13 mouse cellular contexts compared by ENCODE assay signal in genomic region chr4:148858194-148858593, GRCm38 (mm10). TPM values are rescaled to one million over a fixed set of nuclear protein-coding genes. Genes with fewer than 3 reads are reported as not detected.
DNase-seq lines count a peak whose midpoint lies in the region; ATAC-seq lines count a peak whose summit lies in the region.
"Had no signal": no experiment of that assay in that cellular context is flagged by ENCODE, and none has a peak within 500 bp of the region (broad histone marks: within the 10 kb centered on the region; RNA-seq: fewer than 3 reads in every experiment).

No protein-coding gene starts in this region.

- no peak overlapping the region for H3K9ac ChIP-seq in heart, embryonic 15.5 days
- no peak overlapping the region for H3K9ac ChIP-seq in heart, embryonic 11.5 days (ENCODE audit: low read depth, low read length)
- no peak overlapping the region for H3K9ac ChIP-seq in embryonic facial prominence, embryonic 14.5 days (ENCODE audit: low read depth, low read length)
- no peak overlapping the region for H3K9ac ChIP-seq in intestine, embryonic 16.5 days (ENCODE audit: low read depth, low read length)
- H3K9ac ChIP-seq in lung, embryonic 16.5 days (ENCODE audit: low read length): no peak overlapping the region
- H3K9ac ChIP-seq: limb, embryonic 12.5 days had no signal

- peak overlapping the region; percentile 75 for H3K27ac ChIP-seq in heart, embryonic 15.5 days
- no peak overlapping the region for H3K27ac ChIP-seq in heart, embryonic 11.5 days (ENCODE audit: low read depth, low read length)
- no peak overlapping the region for H3K27ac ChIP-seq in embryonic facial prominence, embryonic 14.5 days (replicated peaks; ENCODE audit: low read depth, low read length)
- H3K27ac ChIP-seq in intestine, embryonic 16.5 days (ENCODE audit: low read length): no peak overlapping the region
- H3K27ac ChIP-seq in lung, embryonic 16.5 days (ENCODE audit: low read length): no peak overlapping the region
- H3K27ac ChIP-seq: limb, embryonic 12.5 days; macrophage had no signal

- H3K4me3 ChIP-seq in heart, embryonic 15.5 days: no peak overlapping the region
- H3K4me3 ChIP-seq in heart, embryonic 11.5 days (ENCODE audit: low read depth, low read length): no peak overlapping the region
- H3K4me3 ChIP-seq in embryonic facial prominence, embryonic 14.5 days (ENCODE audit: low read depth, low read length): no peak overlapping the region
- no peak overlapping the region for H3K4me3 ChIP-seq in intestine, embryonic 16.5 days (ENCODE audit: low read length)
- H3K4me3 ChIP-seq in lung, embryonic 16.5 days (ENCODE audit: low read length): no peak overlapping the region
- H3K4me3 ChIP-seq: limb, embryonic 12.5 days had no signal

- peaks cover 71% of the 10 kb centered on the region for H3K4me1 ChIP-seq in heart, embryonic 15.5 days (replicated peaks)
- H3K4me1 ChIP-seq in heart, embryonic 11.5 days (ENCODE audit: control insufficient read depth, insufficient read depth, low read length): peaks cover 37% of the 10 kb centered on the region
- H3K4me1 ChIP-seq in embryonic facial prominence, embryonic 14.5 days (ENCODE audit: control insufficient read depth, insufficient read depth, low read length): peaks cover 13% of the 10 kb centered on the region; the same call in 1 of the 2 replicates
- H3K4me1 ChIP-seq in intestine, embryonic 16.5 days (ENCODE audit: control insufficient read depth, insufficient read depth, low read length): peaks cover 13% of the 10 kb centered on the region
- H3K4me1 ChIP-seq in lung, embryonic 16.5 days (replicated peaks; ENCODE audit: control insufficient read depth, insufficient read depth, low read length): peaks cover 20% of the 10 kb centered on the region

- no peaks in the 10 kb centered on the region for H3K9me3 ChIP-seq in heart, embryonic 15.5 days (replicated peaks)
- H3K9me3 ChIP-seq in heart, embryonic 11.5 days (replicated peaks; ENCODE audit: control insufficient read depth, low read length): no peaks in the 10 kb centered on the region
- H3K9me3 ChIP-seq in embryonic facial prominence, embryonic 14.5 days (ENCODE audit: control insufficient read depth, low read length): no peaks in the 10 kb centered on the region
- no peaks in the 10 kb centered on the region for H3K9me3 ChIP-seq in intestine, embryonic 16.5 days (ENCODE audit: control insufficient read depth, low read length)
- no peaks in the 10 kb centered on the region for H3K9me3 ChIP-seq in lung, embryonic 16.5 days (ENCODE audit: control insufficient read depth, low read length)
- H3K9me3 ChIP-seq: limb, embryonic 12.5 days had no signal

- H3K27me3 ChIP-seq in heart, embryonic 15.5 days: peaks cover 24% of the 10 kb centered on the region
- peaks cover 18% of the 10 kb centered on the region for H3K27me3 ChIP-seq in heart, embryonic 11.5 days (ENCODE audit: control insufficient read depth, insufficient read depth, low read length)
- H3K27me3 ChIP-seq in embryonic facial prominence, embryonic 14.5 days (replicated peaks; ENCODE audit: control insufficient read depth, insufficient read depth, low read length): peaks cover 76% of the 10 kb centered on the region
- peaks cover 11% of the 10 kb centered on the region for H3K27me3 ChIP-seq in intestine, embryonic 16.5 days (replicated peaks; ENCODE audit: control insufficient read depth, insufficient read depth, low read length)
- H3K27me3 ChIP-seq in lung, embryonic 16.5 days (ENCODE audit: control insufficient read depth, insufficient read depth, low read depth, low read length): peaks cover 19% of the 10 kb centered on the region

- no peak overlapping the region for H3K4me2 ChIP-seq in heart, embryonic 15.5 days
- no peak overlapping the region for H3K4me2 ChIP-seq in heart, embryonic 11.5 days
- H3K4me2 ChIP-seq in embryonic facial prominence, embryonic 14.5 days (ENCODE audit: low read depth, low read length): no peak overlapping the region
- no peak overlapping the region for H3K4me2 ChIP-seq in intestine, embryonic 16.5 days (ENCODE audit: low read depth, low read length)
- H3K4me2 ChIP-seq in lung, embryonic 16.5 days (ENCODE audit: low read depth, low read length): no peak overlapping the region
- H3K4me2 ChIP-seq: limb, embryonic 12.5 days had no signal

- ATAC-seq in heart, embryonic 15.5 days (replicated peaks; ENCODE audit: insufficient number of reproducible peaks, insufficient read depth, low FRiP score, low read depth): no peak
- no peak for ATAC-seq in heart, embryonic 11.5 days (replicated peaks; ENCODE audit: insufficient number of reproducible peaks, low FRiP score, low TSS enrichment)
- peak; percentile 14; the same call in 1 of the 2 replicates for ATAC-seq in embryonic facial prominence, embryonic 14.5 days (ENCODE audit: low read depth)
- ATAC-seq in intestine, embryonic 16.5 days: peak; percentile 77
- peak; percentile 66 for ATAC-seq in lung, embryonic 16.5 days (ENCODE audit: low read depth)
- ATAC-seq: hindbrain, embryonic 16.5 days had no signal

- peak; percentile 44 for DNase-seq in embryonic facial prominence, embryonic 14.5 days (ENCODE audit: low spot score)
- no peak for DNase-seq in testis, postnatal 10 days (ENCODE audit: low spot score)
- no peak for DNase-seq in gastrocnemius, adult 18-20 months (ENCODE audit: low spot score)
- DNase-seq: cerebellum, adult 11 months; right cerebral cortex, postnatal 4 days; thymus, postnatal 36 days had no signal

- 62% methylated on average over 7 of the region's 7 CpGs for WGBS in heart, embryonic 15.5 days
- WGBS in heart, embryonic 11.5 days (ENCODE audit: insufficient replicate concordance): 76% methylated on average over 7 of the region's 7 CpGs
- 70% methylated on average over 7 of the region's 7 CpGs for WGBS in embryonic facial prominence, embryonic 14.5 days
- 61% methylated on average over 7 of the region's 7 CpGs for WGBS in intestine, embryonic 16.5 days
- WGBS in lung, embryonic 16.5 days: 52% methylated on average over 7 of the region's 7 CpGs

- no peaks in the 10 kb centered on the region for H3K36me3 ChIP-seq in heart, embryonic 15.5 days
- no peaks in the 10 kb centered on the region for H3K36me3 ChIP-seq in heart, embryonic 11.5 days (ENCODE audit: control insufficient read depth, insufficient read depth, low read length)
- H3K36me3 ChIP-seq in embryonic facial prominence, embryonic 14.5 days (ENCODE audit: control insufficient read depth, insufficient read depth, low read length): no peaks in the 10 kb centered on the region
- H3K36me3 ChIP-seq in intestine, embryonic 16.5 days (ENCODE audit: control insufficient read depth, insufficient read depth, low read length): no peaks in the 10 kb centered on the region
- no peaks in the 10 kb centered on the region for H3K36me3 ChIP-seq in lung, embryonic 16.5 days (ENCODE audit: control insufficient read depth, insufficient read depth, low read length)
- H3K36me3 ChIP-seq: limb, embryonic 12.5 days had no signal

RNA-seq across cellular contexts. Expression of gene Casz1, which starts 54.0 kb away (rescaled TPM):
- polyA plus RNA-seq in heart, embryonic 15.5 days (2015; fragmentation: Nextera tagmentation; extraction: Ambion mirVana): 20.7 and 22.6 TPM in 2 replicates
- 15.1 and 19.9 TPM in 2 replicates for polyA plus RNA-seq in heart, embryonic 11.5 days (2014; fragmentation: Nextera tagmentation; extraction: Ambion mirVana)
- polyA plus RNA-seq in embryonic facial prominence, embryonic 14.5 days (2014; fragmentation: Nextera tagmentation; extraction: Ambion mirVana): 7.8 and 7.9 TPM in 2 replicates
- 4.7 and 5.9 TPM in 2 replicates for polyA plus RNA-seq in intestine, embryonic 16.5 days (2015; fragmentation: Nextera tagmentation; extraction: Ambion mirVana)
- polyA plus RNA-seq in lung, embryonic 16.5 days (2015; fragmentation: Nextera tagmentation; extraction: Ambion mirVana): 7.3 and 7.4 TPM in 2 replicates
- 10 to 100 TPM; 37.9 to 44.4 TPM for total RNA-seq in gastrocnemius, adult 18-20 months (2021)

Comparison
In these comparisons a context has a peak if more than half of its experiments do, and no peak if none do; other contexts are left out.
1. ATAC-seq: peak in embryonic facial prominence, embryonic 14.5 days (single experiment), intestine, embryonic 16.5 days (single experiment) and lung, embryonic 16.5 days (single experiment); none in heart, embryonic 15.5 days (single experiment) and heart, embryonic 11.5 days (single experiment).